Mouse (Mus musculus): Measurements from ENCODE around the gene Tbc1d2. TPM values are rescaled to one million over a fixed set of nuclear protein-coding genes. Genes with fewer than 3 reads are reported as not detected.
A peak's percentile ranks its signal among the peaks of the same experiment; 100 is the strongest.
"Not testable (repeated sequence)": the region's sequence is repeated elsewhere in the genome, so short reads cannot be mapped to it uniquely, and the experiment has no call there.

The Tbc1d2 gene
- polyA plus RNA-seq, 1 experiment from 2014 or later, result 0.83 TPM

GRCm38 (mm10) chr4:46590810-46591209 is 59.2 kb downstream of the Tbc1d2 start:
- TF ChIP-seq EP300 (IDR thresholded peaks at IDR 0.05; ENCODE audit: low read depth) (no peak), CTCF (IDR thresholded peaks at IDR 0.05; ENCODE audit: low read depth) (no peak)
- H3K4me1 ChIP-seq (ENCODE audit: insufficient read depth), result peaks cover 17% of the 10 kb centered on the region
- no peaks in the 10 kb centered on the region; the same call in 1 of the 2 replicates for H3K27me3 ChIP-seq (ENCODE audit: insufficient read depth, low read length)
- H3K4me3 ChIP-seq (ENCODE audit: low read depth, low read length), result no peak overlapping the region
- ATAC-seq (no peak), DNase-seq (no peak)
- no peak overlapping the region for H3K4me2 ChIP-seq (ENCODE audit: low read depth, low read length)
- H3K27ac ChIP-seq (ENCODE audit: low read depth), result no peak overlapping the region
- 31% methylated on average over 4 of the region's 4 CpGs for WGBS (ENCODE audit: insufficient replicate concordance)
- H3K36me3 ChIP-seq (replicated peaks; ENCODE audit: insufficient read depth, low read length), result no peaks in the 10 kb centered on the region
- no peak overlapping the region for H3K9ac ChIP-seq (replicated peaks)
- H3K9me3 ChIP-seq (ENCODE audit: low read length), result no peaks in the 10 kb centered on the region

GRCm38 (mm10) chr4:46589946-46590684 is 59.9 kb downstream of the Tbc1d2 start:
- WGBS (ENCODE audit: insufficient replicate concordance), result 56% methylated on average over 5 of the region's 5 CpGs
- no peak for DNase-seq
- ATAC-seq, result no peak
- no peak overlapping the region; the same call in 1 of the 2 replicates for H3K27ac ChIP-seq (ENCODE audit: low read depth)
- no peaks in the 10 kb centered on the region for H3K36me3 ChIP-seq (replicated peaks; ENCODE audit: insufficient read depth, low read length)
- peaks cover 22% of the 10 kb centered on the region for H3K4me1 ChIP-seq (ENCODE audit: insufficient read depth)
- TF ChIP-seq CTCF (IDR thresholded peaks at IDR 0.05; ENCODE audit: low read depth) (no peak), EP300 (IDR thresholded peaks at IDR 0.05; ENCODE audit: low read depth) (no peak)
- no peak overlapping the region for H3K9ac ChIP-seq (replicated peaks)
- H3K4me3 ChIP-seq (ENCODE audit: low read depth, low read length), result no peak overlapping the region
- H3K27me3 ChIP-seq (ENCODE audit: insufficient read depth, low read length), result no peaks in the 10 kb centered on the region; the same call in 1 of the 2 replicates
- no peak overlapping the region for H3K4me2 ChIP-seq (ENCODE audit: low read depth, low read length)
- H3K9me3 ChIP-seq (ENCODE audit: low read length), result no peaks in the 10 kb centered on the region

- TF ChIP-seq CTCF (IDR thresholded peaks at IDR 0.05; ENCODE audit: low read depth), result no peak
- no peak for TF ChIP-seq EP300 (IDR thresholded peaks at IDR 0.05; ENCODE audit: low read depth)
- DNase-seq (no peak), ATAC-seq (no peak)
- Histone ChIP-seq H3K4me1 (ENCODE audit: insufficient read depth) (peaks cover 25% of the 10 kb centered on the region), H3K9me3 (ENCODE audit: low read length) (no peaks in the 10 kb centered on the region), H3K4me3 (ENCODE audit: low read depth, low read length) (no peak overlapping the region), H3K27ac (ENCODE audit: low read depth) (no peak overlapping the region), H3K36me3 (replicated peaks; ENCODE audit: insufficient read depth, low read length) (no peaks in the 10 kb centered on the region), H3K4me2 (ENCODE audit: low read depth, low read length) (no peak overlapping the region), H3K9ac (replicated peaks) (no peak overlapping the region), H3K27me3 (ENCODE audit: insufficient read depth, low read length) (no peaks in the 10 kb centered on the region; the same call in 1 of the 2 replicates)
- 74% methylated on average over 8 of the region's 8 CpGs for WGBS (ENCODE audit: insufficient replicate concordance)
Observed at GRCm38 (mm10) chr4:46589151-46589550, 60.9 kb downstream of the Tbc1d2 start.

- Histone ChIP-seq H3K9ac (replicated peaks) (no peak overlapping the region), H3K9me3 (ENCODE audit: low read length) (no peaks in the 10 kb centered on the region), H3K4me1 (ENCODE audit: insufficient read depth) (peaks cover 16% of the 10 kb centered on the region), H3K27ac (ENCODE audit: low read depth) (no peak overlapping the region), H3K4me2 (ENCODE audit: low read depth, low read length) (no peak overlapping the region), H3K4me3 (ENCODE audit: low read depth, low read length) (no peak overlapping the region), H3K36me3 (replicated peaks; ENCODE audit: insufficient read depth, low read length) (no peaks in the 10 kb centered on the region), H3K27me3 (ENCODE audit: insufficient read depth, low read length) (no peaks in the 10 kb centered on the region; the same call in 1 of the 2 replicates)
- WGBS (ENCODE audit: insufficient replicate concordance), result 77% methylated on average over 4 of the region's 4 CpGs
- no peak for TF ChIP-seq EP300 (IDR thresholded peaks at IDR 0.05; ENCODE audit: low read depth)
- no peak for TF ChIP-seq CTCF (IDR thresholded peaks at IDR 0.05; ENCODE audit: low read depth)
- ATAC-seq, result no peak
- no peak for DNase-seq
Observed at GRCm38 (mm10) chr4:46586473-46586872, 63.5 kb downstream of the Tbc1d2 start.

- H3K9ac ChIP-seq (replicated peaks), result no peak overlapping the region
- H3K4me3 ChIP-seq (ENCODE audit: low read depth, low read length), result no peak overlapping the region
- ATAC-seq, result no peak
- H3K36me3 ChIP-seq (replicated peaks; ENCODE audit: insufficient read depth, low read length), result no peaks in the 10 kb centered on the region
- H3K4me1 ChIP-seq (ENCODE audit: insufficient read depth), result peaks cover 11% of the 10 kb centered on the region
- no peak overlapping the region for H3K4me2 ChIP-seq (ENCODE audit: low read depth, low read length)
- WGBS (ENCODE audit: insufficient replicate concordance), result 42% methylated on average over 8 of the region's 8 CpGs
- no peaks in the 10 kb centered on the region; the same call in 1 of the 2 replicates for H3K27me3 ChIP-seq (ENCODE audit: insufficient read depth, low read length)
- no peak for DNase-seq
- no peak for TF ChIP-seq CTCF (IDR thresholded peaks at IDR 0.05; ENCODE audit: low read depth)
- no peak for TF ChIP-seq EP300 (IDR thresholded peaks at IDR 0.05; ENCODE audit: low read depth)
- no peak overlapping the region for H3K27ac ChIP-seq (ENCODE audit: low read depth)
- H3K9me3 ChIP-seq (ENCODE audit: low read length), result no peaks in the 10 kb centered on the region
Observed at GRCm38 (mm10) chr4:46585811-46586190, 64.2 kb downstream of the Tbc1d2 start.

- 58% methylated on average over 13 of the region's 13 CpGs for WGBS (ENCODE audit: insufficient replicate concordance)
- H3K27ac ChIP-seq (ENCODE audit: low read depth), result peak overlapping the region; percentile 49; the same call in 1 of the 2 replicates
- ATAC-seq, result no peak
Observed at GRCm38 (mm10) chr4:46585041-46585810, 64.8 kb downstream of the Tbc1d2 start.

GRCm38 (mm10) chr4:46584536-46584935 is 65.5 kb downstream of the Tbc1d2 start:
- not testable (repeated sequence) for H3K36me3 ChIP-seq (replicated peaks; ENCODE audit: insufficient read depth, low read length); H3K4me3 ChIP-seq (ENCODE audit: low read depth, low read length); ATAC-seq; H3K4me1 ChIP-seq (ENCODE audit: insufficient read depth); H3K4me2 ChIP-seq (ENCODE audit: low read depth, low read length); H3K27ac ChIP-seq (ENCODE audit: low read depth); DNase-seq; H3K27me3 ChIP-seq (ENCODE audit: insufficient read depth, low read length); H3K9ac ChIP-seq (replicated peaks); H3K9me3 ChIP-seq (ENCODE audit: low read length)
- 40% methylated on average over 3 of the region's 3 CpGs for WGBS (ENCODE audit: insufficient replicate concordance)

More at GRCm38 (mm10) chr4:46585041-46585810, 64.8 kb downstream of the Tbc1d2 start:
- Histone ChIP-seq H3K4me2 (ENCODE audit: low read depth, low read length) (no peak overlapping the region), H3K36me3 (replicated peaks; ENCODE audit: insufficient read depth, low read length) (no peaks in the 10 kb centered on the region), H3K9ac (replicated peaks) (no peak overlapping the region), H3K4me1 (ENCODE audit: insufficient read depth) (peaks cover 10% of the 10 kb centered on the region), H3K27me3 (ENCODE audit: insufficient read depth, low read length) (no peaks in the 10 kb centered on the region; the same call in 1 of the 2 replicates), H3K4me3 (ENCODE audit: low read depth, low read length) (no peak overlapping the region), H3K9me3 (ENCODE audit: low read length) (no peaks in the 10 kb centered on the region)
- TF ChIP-seq EP300 (IDR thresholded peaks at IDR 0.05; ENCODE audit: low read depth) (no peak), CTCF (IDR thresholded peaks at IDR 0.05; ENCODE audit: low read depth) (no peak)
- DNase-seq, result no peak

- not testable (repeated sequence) for H3K36me3 ChIP-seq (replicated peaks; ENCODE audit: insufficient read depth, low read length); H3K27me3 ChIP-seq (ENCODE audit: insufficient read depth, low read length); H3K9ac ChIP-seq (replicated peaks); H3K27ac ChIP-seq (ENCODE audit: low read depth); H3K4me3 ChIP-seq (ENCODE audit: low read depth, low read length); H3K4me2 ChIP-seq (ENCODE audit: low read depth, low read length); DNase-seq; H3K4me1 ChIP-seq (ENCODE audit: insufficient read depth); ATAC-seq; H3K9me3 ChIP-seq (ENCODE audit: low read length)
- 34% methylated on average over 2 of the region's 6 CpGs for WGBS (ENCODE audit: insufficient replicate concordance)
Observed at GRCm38 (mm10) chr4:46584084-46584483, 65.9 kb downstream of the Tbc1d2 start.

GRCm38 (mm10) chr4:46582024-46582423 is 68.0 kb downstream of the Tbc1d2 start:
- not testable (repeated sequence) for H3K4me3 ChIP-seq (ENCODE audit: low read depth, low read length); H3K27me3 ChIP-seq (ENCODE audit: insufficient read depth, low read length); H3K4me2 ChIP-seq (ENCODE audit: low read depth, low read length); H3K9ac ChIP-seq (replicated peaks); H3K36me3 ChIP-seq (replicated peaks; ENCODE audit: insufficient read depth, low read length); H3K9me3 ChIP-seq (ENCODE audit: low read length); DNase-seq; H3K27ac ChIP-seq (ENCODE audit: low read depth); ATAC-seq; H3K4me1 ChIP-seq (ENCODE audit: insufficient read depth)
- WGBS (ENCODE audit: insufficient replicate concordance), result 65% methylated on average over 9 of the region's 9 CpGs
